Mouse (Mus musculus) kidney, postnatal 36 days (tissue): ENCODE data around the gene Haus2.
"Not testable (repeated sequence)": the region's sequence is repeated elsewhere in the genome, so short reads cannot be mapped to it uniquely, and the experiment has no call there.

Source experiments
- DNase-seq, 2 experiments: peaks; one replicate each; pipeline ENCODE4 v3.0.0; 2021 to 2022; ENCODE audit warnings: mixed read lengths in 2 of 2

Gene Haus2

DNA sequence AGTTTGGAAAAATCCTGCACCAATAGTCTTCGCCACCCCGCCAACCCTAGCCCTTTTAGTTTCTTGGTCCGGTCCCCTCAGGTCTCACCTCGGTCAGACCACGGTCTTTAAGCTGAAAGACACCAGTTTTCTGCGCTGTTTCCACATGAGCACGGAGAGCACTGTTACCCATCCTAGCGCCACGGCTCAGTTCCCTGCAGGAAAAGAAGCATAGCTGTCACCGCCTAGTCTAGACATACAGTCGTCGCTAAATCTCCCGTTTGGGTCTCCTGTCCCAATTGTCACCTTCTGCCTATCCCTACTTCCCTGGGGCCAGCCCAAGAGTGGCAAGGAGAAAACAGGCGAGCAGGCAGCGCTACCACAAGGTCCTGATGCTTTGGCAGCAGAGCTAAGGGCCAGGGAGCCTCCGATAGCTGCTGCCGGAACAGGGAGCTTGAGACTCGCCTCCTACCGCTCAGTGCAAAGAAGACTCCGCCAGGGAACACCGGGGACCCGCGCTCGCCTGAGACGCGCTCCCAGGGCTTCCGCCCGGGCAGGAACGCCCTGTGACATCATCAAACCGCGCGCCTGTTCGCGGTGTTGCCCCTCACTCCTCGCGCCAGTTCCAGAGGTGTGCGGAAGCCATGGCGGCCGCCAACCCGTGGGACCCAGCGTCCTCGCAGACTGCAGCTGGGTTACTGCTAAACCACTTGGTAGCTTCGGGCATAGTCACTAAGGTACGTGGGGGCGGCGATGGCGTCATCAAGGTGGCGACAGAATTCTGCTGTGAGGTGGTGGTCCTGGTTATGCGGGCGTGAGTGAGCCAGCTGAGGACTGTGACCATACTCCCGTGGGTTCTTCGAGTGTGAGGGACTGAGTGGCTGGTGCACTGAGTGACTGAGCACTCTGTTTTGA is at the start of gene Haus2, which contains the start of gene Lrrc57:
Gene Haus2 (plus strand): TSS at position 554 of the 894 bp plus-strand sequence.
Gene Lrrc57 (minus strand): TSS at position 691 of the 894 bp plus-strand sequence.
- DNase-seq = peak; percentile 90 to 95

DNA sequence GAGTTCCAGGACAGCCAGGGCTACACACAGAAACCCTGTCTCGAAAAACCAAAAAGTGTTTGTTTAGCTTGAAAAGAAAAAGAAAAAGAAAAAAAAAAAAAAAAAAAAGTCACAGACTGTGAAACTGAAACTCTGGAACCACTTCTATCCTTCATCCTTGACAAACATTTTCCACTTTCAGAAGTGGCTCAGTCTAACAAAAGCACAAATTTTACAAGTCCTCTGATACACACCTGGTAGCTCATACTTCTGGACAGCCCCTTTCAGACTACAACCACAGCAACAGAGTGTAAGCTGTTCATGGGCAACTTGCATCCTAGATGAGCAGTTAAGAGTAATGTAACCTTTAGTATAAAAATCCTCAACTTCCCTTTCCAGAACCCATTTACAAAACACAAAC is 47.7 kb upstream of the Haus2 start:
- no peak for DNase-seq

DNA sequence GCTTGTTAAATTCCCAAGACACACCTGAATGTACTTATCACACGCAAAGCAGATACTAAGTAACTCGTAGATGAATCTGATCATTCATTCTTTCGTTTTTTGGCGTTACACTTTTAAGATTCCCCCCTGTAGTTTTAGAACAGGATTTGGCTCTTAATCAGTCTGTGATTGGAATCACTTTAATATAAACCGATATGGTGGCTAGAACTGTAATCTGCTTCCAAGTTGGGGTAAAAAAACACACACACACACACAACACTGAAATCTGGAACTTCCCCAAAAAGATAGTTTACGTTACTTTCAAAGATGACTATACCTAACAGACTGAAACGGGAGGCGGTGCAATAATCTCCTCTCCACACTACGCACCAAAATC is 46.3 kb upstream of the Haus2 start:
- DNase-seq = no peak

DNA sequence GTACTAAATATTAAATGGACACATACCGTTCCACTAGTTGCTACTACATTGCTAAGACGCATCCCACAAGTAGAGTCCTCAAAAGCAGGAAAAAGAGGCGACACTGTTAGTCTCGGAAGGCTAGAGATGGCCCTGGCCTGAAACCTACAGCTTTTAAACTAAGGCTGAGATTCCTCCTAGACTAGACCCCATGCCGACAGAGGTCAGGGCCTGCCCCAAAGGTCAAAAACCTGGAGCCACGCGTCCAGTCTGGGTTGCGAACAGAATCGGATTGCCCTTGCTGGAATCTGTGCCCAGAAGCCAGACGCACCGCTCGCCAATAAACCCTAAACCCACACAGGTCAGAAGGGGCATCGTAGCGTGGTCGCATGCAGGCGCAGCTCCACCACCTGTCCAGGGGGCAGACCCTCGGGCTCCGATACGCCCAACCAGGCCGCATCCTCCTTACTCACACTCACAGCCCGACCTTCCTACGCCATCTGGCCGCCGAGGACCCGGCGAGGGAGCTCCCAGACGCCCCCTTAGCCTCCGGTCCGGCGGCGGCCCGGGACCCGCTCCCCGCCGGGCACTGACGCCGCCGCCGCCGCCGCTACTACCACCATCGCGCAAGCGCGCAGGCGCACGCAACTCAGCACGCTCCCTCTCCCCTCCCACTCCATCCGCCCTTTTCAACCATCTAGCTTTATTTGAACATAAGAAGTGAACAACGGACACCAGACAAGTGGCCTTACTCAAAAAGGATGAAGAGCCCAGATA is 45.8 kb upstream of the Haus2 start, which contains the start of gene Zfp106:
Gene Zfp106 (minus strand): TSS at position 609 of the 756 bp plus-strand sequence.
- peak; percentile 92 to 94 for DNase-seq

- not testable (repeated sequence) for DNase-seq
Measured at GRCm38 (mm10) chr2:120564548-120565188, 44.5 kb upstream of the Haus2 start.

DNA sequence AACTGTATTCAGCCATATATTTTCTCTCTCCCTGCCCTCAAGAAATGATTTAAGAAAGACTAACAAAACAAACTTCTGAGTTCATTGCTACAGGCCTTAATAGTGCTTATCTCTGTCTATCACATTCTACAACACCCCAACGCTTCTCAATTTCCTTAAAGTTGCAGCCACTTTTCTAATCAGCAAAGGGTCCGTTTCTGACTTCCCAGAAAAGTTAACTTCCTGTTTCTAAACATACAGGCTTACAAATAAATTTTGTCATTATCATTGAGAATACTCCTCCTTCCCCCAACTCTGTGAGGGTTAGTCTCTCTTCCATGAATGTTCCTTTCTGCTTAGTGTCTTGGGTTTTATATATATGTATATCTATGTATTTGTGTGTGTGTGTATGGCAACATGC is 43.8 kb upstream of the Haus2 start:
- DNase-seq = no peak

GRCm38 (mm10) chr2:120566886-120567797 is 42.0 kb upstream of the Haus2 start, which contains the start of gene Snap23:
Gene Snap23, plus strand, starts transcription at chr2:120567671.
- peak; percentile 95 to 97 for DNase-seq

GRCm38 (mm10) chr2:120567798-120568320 is 41.3 kb upstream of the Haus2 start:
- DNase-seq = peak in 1 of 2 experiments; percentile 70

DNA sequence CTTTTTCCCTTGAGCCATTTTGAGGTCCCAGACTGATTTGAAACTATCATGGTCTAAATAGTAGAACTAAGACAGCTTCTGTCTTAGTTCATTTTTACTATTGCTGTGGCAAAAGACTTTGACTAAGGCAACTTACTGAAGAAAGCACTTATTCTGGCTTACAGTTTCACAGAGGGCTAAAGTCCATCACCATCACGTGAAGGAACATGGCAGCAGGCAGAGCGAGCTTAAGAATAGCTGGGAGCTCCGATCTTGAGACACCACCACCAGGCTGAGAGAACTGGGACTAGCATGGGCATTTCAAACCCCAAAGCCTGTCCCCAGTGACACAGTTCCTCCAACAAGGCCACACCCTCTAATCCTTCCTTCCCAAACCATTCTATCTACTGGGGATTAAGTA is 38.1 kb upstream of the Haus2 start:
- peak; percentile 75 to 82 for DNase-seq

DNA sequence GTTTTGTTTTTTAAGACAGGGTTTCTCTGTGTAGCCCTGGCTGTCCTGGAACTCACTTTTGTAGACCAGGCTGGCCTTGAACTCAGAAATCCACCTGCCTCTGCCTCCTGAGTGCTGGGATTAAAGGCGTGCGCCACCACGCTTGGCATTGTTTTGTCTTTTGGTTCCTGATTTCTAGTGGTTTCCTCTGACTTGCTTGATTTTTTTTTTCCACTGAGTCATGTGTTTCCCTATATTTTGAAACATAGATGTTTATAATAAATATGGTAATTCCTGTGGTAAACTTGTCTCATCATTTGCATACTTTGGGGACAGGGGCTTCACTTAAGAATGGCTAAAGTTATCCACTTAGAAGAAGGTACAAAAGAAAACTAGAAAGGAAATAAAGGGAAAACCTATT is 37.0 kb upstream of the Haus2 start:
- DNase-seq = not testable (repeated sequence)

GRCm38 (mm10) chr2:120575121-120575520 is 34.1 kb upstream of the Haus2 start:
- no peak for DNase-seq

GRCm38 (mm10) chr2:120575978-120576377 is 33.2 kb upstream of the Haus2 start:
- DNase-seq = no peak

GRCm38 (mm10) chr2:120577799-120578198 is 31.4 kb upstream of the Haus2 start:
- no peak for DNase-seq

GRCm38 (mm10) chr2:120578286-120578685 is 30.9 kb upstream of the Haus2 start:
- peak in 1 of 2 experiments; percentile 19 for DNase-seq

- DNase-seq = no peak
Measured at GRCm38 (mm10) chr2:120589759-120590158, 19.4 kb upstream of the Haus2 start.

DNA sequence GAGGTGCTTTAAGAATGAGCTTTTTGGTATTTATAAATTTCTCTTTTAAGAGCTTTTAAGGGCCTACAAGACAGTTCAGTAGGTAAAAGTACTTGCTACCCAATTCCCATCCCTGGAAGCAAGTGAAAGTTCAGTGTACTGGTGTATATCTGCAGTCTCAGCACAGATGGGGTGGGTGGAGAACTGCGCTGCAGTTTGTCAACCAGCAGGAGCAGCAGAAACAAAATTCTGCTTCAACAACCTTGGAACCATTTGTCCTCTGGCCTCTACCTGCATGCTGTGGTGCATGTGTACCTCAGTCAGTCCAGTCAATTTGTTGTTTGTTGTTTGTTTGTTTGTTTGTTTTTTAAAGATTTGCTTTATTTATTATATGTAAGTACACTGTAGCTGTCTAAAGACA is 17.0 kb upstream of the Haus2 start:
- DNase-seq = peak; percentile 27 to 42

GRCm38 (mm10) chr2:120597734-120598133 is 11.4 kb upstream of the Haus2 start:
- DNase-seq = no peak

- no peak for DNase-seq
Measured at GRCm38 (mm10) chr2:120599506-120599905, 9.7 kb upstream of the Haus2 start.

- DNase-seq = no peak
Measured at GRCm38 (mm10) chr2:120606021-120606690, 3.0 kb upstream of the Haus2 start.

DNA sequence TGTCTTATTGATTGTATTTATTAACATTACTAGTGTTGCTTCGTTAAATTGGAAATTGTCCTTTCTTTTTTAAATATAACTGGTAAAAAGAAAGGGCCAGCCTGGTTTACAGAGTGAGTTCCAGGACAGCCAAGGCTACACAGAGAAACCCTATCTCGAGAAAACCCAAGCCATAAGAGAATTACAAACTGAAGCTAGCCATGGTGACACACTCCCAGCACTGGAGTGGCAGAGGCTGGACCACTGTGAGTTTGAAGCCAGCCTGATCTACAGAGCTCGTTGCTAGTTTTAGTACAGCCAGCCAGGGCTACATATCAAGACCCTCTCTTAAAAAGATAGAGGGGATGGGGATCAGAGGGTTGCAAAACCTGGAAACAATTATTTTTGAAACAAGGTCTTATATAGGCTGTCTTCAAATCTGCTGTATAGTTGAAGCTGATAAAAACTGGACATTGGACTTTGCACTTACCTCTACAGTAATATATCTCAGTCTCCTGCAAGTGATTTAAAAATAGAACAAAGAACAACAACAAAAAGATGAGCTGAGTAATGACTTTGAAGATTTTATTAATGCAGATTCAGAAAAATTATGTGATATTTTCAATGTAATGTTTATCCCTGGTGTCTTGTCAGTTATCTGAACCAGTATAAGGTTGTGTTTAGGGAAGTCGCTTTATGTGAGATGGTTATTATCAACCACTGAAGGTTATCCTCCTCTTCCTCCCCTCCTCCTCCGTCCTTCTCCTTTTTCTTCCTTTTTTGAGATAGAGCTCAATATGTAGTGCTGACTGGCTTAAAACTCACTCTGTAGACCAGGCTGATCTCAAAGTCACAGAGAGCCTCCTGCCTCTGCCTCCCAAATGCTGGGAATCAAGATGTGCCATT is 7.3 kb downstream of the Haus2 start:
- DNase-seq = no peak
